Mouse (Mus musculus): ENCODE data around the gene Fcrla.

DNA sequence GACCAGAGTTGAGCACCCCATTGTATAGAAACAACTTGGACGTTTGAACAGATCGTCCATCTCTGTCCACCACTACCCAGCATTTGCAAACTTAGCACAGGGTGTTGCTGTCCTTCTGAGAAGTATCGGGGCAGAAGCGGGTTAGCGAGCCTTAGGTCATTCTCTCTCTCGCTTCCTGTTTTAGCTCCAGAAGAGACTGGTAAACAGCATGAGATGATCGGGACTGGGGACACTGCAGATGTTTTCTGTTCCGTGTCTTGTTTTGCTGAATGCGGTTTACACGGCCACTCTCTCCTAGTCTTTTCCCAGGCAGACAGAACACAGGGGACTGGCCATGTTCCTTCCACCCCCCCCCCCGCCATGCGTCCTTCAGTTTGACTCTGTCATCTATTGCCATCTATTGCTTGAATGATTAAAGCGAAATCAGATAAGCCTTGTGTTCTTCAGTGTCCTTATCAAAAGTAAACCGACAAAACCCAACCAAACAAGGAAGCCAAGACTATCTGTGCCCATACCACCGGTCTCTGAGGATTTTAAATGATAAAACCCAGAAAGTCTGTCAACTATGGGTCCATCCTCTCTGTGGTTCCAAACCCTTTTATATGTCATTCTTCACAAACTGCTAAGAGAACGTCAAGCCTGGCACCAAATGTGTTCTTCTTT lies 28.8 kb downstream of the Fcrla start:
- no peak for TF ChIP-seq POLR2A (IDR thresholded peaks at IDR 0.05; ENCODE audit: control insufficient read depth, extremely low read depth, insufficient read depth, low read length, poor library complexity)
- no peak for TF ChIP-seq CTCF (IDR thresholded peaks at IDR 0.05; ENCODE audit: borderline replicate concordance, control insufficient read depth, extremely low read depth, insufficient read depth, low read length, poor library complexity)
